Mouse (Mus musculus) central nervous system, embryonic 11.5 days (tissue): ENCODE measurements around the gene AA467197. TPM values are rescaled to one million over a fixed set of nuclear protein-coding genes. Genes with fewer than 3 reads are reported as not detected.

Source experiments
- polyA plus RNA-seq: library from polyadenylated mRNA; depleted of rRNA; stranded (reverse); fragments of >200 nt; gene quantifications from 2 replicates; pipeline ENCODE4 v1.2.3, GENCODE M21; 2012; rRNA removed

Gene AA467197
- 0.35 and 0.41 TPM in 2 replicates for polyA plus RNA-seq

GRCm38 (mm10) chr2:122636686-122637085 lies at the start of gene AA467197:
Gene AA467197, plus strand, starts transcription at chr2:122636986.

DNA sequence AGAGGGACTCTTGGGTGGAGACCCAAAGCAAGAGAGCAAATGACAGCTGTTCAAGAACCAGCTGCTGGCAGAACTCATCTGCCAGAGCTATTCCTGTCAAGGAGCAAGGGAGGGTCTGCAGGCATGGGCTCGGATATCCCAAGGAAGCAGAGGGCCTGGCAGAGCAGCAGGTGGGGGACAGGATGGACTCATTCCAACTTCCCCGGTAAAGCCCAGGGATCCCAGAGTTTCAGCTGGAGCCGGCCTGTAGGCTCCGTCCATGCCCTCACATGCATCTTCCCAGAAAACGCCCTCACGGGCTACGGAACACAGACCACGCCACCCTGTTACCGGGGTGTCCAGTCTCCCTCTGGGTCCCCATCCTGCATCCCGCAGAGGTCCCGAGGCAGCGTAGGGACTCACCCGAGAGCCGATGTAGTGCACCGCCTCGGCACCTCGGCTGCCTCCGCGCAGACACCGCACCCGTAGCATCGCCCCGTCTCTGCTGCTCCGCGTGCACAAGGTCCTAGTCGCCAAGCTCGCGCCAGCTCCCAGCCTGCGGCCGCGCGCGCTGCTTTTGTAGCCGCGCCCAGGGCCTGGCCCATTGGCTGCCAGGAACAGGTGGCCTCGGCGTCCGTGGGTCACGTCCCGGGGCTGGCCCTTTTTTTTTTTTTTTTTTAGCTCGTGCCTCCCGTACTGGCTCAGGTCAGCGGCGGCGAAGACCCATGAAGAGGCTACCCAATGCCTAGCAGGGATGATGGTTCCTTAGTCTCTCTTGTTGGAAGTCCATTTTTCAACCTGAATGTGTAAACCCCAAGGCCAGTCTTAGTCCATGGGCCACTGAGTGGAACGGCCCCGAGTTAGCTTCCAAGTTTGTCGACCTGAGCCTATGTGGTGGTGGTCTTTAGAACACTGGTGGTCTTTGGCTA lies 25.8 kb upstream of the AA467197 start, which contains the start of gene Gatm:
Gatm (minus strand) TSS at position 558 of the 908 bp plus-strand sequence.

Other genes starting within 250 kb of the AA467197 start
- gene Slc28a2, start 210.5 kb upstream of the AA467197 start, polyA plus RNA-seq = 0.11 and 0.12 TPM in 2 replicates
- not detected in 2 replicates for gene Gm14085, start 152.0 kb upstream of the AA467197 start, polyA plus RNA-seq
- 8.5 and 13.8 TPM in 2 replicates for gene Gatm, start 25.7 kb upstream of the AA467197 start, polyA plus RNA-seq
- gene Slc30a4, start 65.7 kb downstream of the AA467197 start, polyA plus RNA-seq = 5.8 and 10.9 TPM in 2 replicates
- gene Bloc1s6, start 101.5 kb downstream of the AA467197 start, polyA plus RNA-seq = 33.2 and 50.7 TPM in 2 replicates
- 1.9 and 2.0 TPM in 2 replicates for gene Sqor, start 128.3 kb downstream of the AA467197 start, polyA plus RNA-seq